Mouse (Mus musculus) cortical plate, adult 2 months (tissue): ENCODE measurements at regions not wholly inside any gene's neighbourhood (a gene's known extent, or its start where the extent isn't known, plus 50 kb on each side); places are given as distances from the start of the nearest gene placed in this dataset.
A peak's percentile ranks its signal among the peaks of the same experiment; 100 is the strongest.

Experiments
- H3K27ac ChIP-seq: fragments of 200-500 bp; 2 replicates; pipeline ENCODE4 v1.5.1; 2012; ENCODE audit warnings: low read length, control low read depth, inconsistent platforms; ENCODE audit not compliant: insufficient read depth
- H3K4me1 ChIP-seq: fragments of 200-500 bp; 2 replicates; pipeline ENCODE4 v1.6.1; 2011; ENCODE audit warnings: low read length; ENCODE audit not compliant: control insufficient read depth, insufficient read depth
- H3K4me3 ChIP-seq: fragments of 200-500 bp; 2 replicates; pipeline ENCODE4 v1.5.1; 2011; ENCODE audit warnings: mild to moderate bottlenecking, low read length, control low read depth; ENCODE audit not compliant: insufficient read depth
- CTCF ChIP-seq: fragments of 200-500 bp; IDR thresholded peaks from 2 replicates; pipeline ENCODE4 v1.5.1; 2011; ENCODE audit warnings: mild to moderate bottlenecking, control low read depth, low read length; ENCODE audit not compliant: insufficient read depth; ENCODE audit errors: extremely low read depth
- POLR2A ChIP-seq: fragments of 200-500 bp; IDR thresholded peaks from 2 replicates; pipeline ENCODE4 v1.6.1; 2011; ENCODE audit warnings: mild to moderate bottlenecking, low read length, control low read depth; ENCODE audit not compliant: insufficient read depth; ENCODE audit errors: extremely low read depth

- Histone ChIP-seq H3K4me1 (no peaks in the 10 kb centered on the region), H3K4me3 (no peak overlapping the region), H3K27ac (no peak overlapping the region)
- TF ChIP-seq CTCF (no peak), POLR2A (no peak)
Measured at GRCm38 (mm10) chr12:39695322-39695721, 342.5 kb downstream of the Arl4a start.

GRCm38 (mm10) chr12:39692043-39692442, 345.8 kb downstream of the Arl4a start:
- H3K27ac ChIP-seq, result no peak overlapping the region
- TF ChIP-seq POLR2A (no peak), CTCF (no peak)
- no peak overlapping the region for H3K4me3 ChIP-seq
- no peaks in the 10 kb centered on the region for H3K4me1 ChIP-seq

- Histone ChIP-seq H3K27ac (no peak overlapping the region), H3K4me3 (no peak overlapping the region), H3K4me1 (no peaks in the 10 kb centered on the region)
- TF ChIP-seq POLR2A (no peak), CTCF (no peak)
Measured at GRCm38 (mm10) chr12:39685399-39685798, 352.4 kb downstream of the Arl4a start.

GRCm38 (mm10) chr12:39682121-39682520, 355.7 kb downstream of the Arl4a start:
- Histone ChIP-seq H3K27ac (no peak overlapping the region), H3K4me1 (no peaks in the 10 kb centered on the region), H3K4me3 (no peak overlapping the region)
- TF ChIP-seq POLR2A (no peak), CTCF (no peak)

- Histone ChIP-seq H3K27ac (no peak overlapping the region), H3K4me1 (no peaks in the 10 kb centered on the region), H3K4me3 (no peak overlapping the region)
- TF ChIP-seq CTCF (no peak), POLR2A (no peak)
Measured at GRCm38 (mm10) chr12:39675608-39676007, 362.2 kb downstream of the Arl4a start.

- Histone ChIP-seq H3K27ac (no peak overlapping the region), H3K4me3 (no peak overlapping the region), H3K4me1 (no peaks in the 10 kb centered on the region)
- no peak for TF ChIP-seq CTCF
- TF ChIP-seq POLR2A, result no peak
Measured at GRCm38 (mm10) chr12:39667701-39668100, 370.1 kb downstream of the Arl4a start.

GRCm38 (mm10) chr12:39665448-39665847, 372.4 kb downstream of the Arl4a start:
- Histone ChIP-seq H3K27ac (no peak overlapping the region), H3K4me1 (no peaks in the 10 kb centered on the region), H3K4me3 (no peak overlapping the region)
- no peak for TF ChIP-seq POLR2A
- TF ChIP-seq CTCF, result peak; percentile 85

GRCm38 (mm10) chr12:39660420-39660819, 377.4 kb downstream of the Arl4a start:
- H3K4me1 ChIP-seq, result no peaks in the 10 kb centered on the region

GRCm38 (mm10) chr12:39656606-39657005, 381.2 kb downstream of the Arl4a start:
- TF ChIP-seq POLR2A, result no peak
- no peak for TF ChIP-seq CTCF
- Histone ChIP-seq H3K4me3 (no peak overlapping the region), H3K4me1 (no peaks in the 10 kb centered on the region), H3K27ac (no peak overlapping the region)

More at GRCm38 (mm10) chr12:39660420-39660819, 377.4 kb downstream of the Arl4a start:
- TF ChIP-seq POLR2A, result no peak
- no peak for TF ChIP-seq CTCF
- H3K4me3 ChIP-seq, result no peak overlapping the region
- no peak overlapping the region for H3K27ac ChIP-seq

- TF ChIP-seq CTCF (no peak), POLR2A (no peak)
- no peaks in the 10 kb centered on the region for H3K4me1 ChIP-seq
Measured at GRCm38 (mm10) chr12:39648952-39649351, 388.9 kb downstream of the Arl4a start.

More at GRCm38 (mm10) chr12:39648952-39649351, 388.9 kb downstream of the Arl4a start:
- no peak overlapping the region for H3K4me3 ChIP-seq
- no peak overlapping the region for H3K27ac ChIP-seq
